Mouse (Mus musculus) neural tube, embryonic 10.5 days (tissue): ENCODE data around the gene Gm17657.
"Not testable (repeated sequence)": the region's sequence is repeated elsewhere in the genome, so short reads cannot be mapped to it uniquely, and the experiment has no call there.

Experiments
- DNase-seq: peaks from one replicate; pipeline ENCODE4 v3.0.0-alpha.2; 2017; ENCODE audit warnings: low spot score; ENCODE audit errors: extremely low spot score

Gm17657 gene

GRCm38 (mm10) chr17:29502005-29502668, 47.3 kb downstream of the Gm17657 start:
- no peak for DNase-seq

- no peak for DNase-seq
These were observed 48.5 kb downstream of the Gm17657 start for GRCm38 (mm10) chr17:29500802-29501469.

GRCm38 (mm10) chr17:29500243-29500740, 49.1 kb downstream of the Gm17657 start:
- no peak for DNase-seq

- DNase-seq: no peak
These were observed 49.9 kb downstream of the Gm17657 start for GRCm38 (mm10) chr17:29499511-29499910.

- not testable (repeated sequence) for DNase-seq
These were observed 50.5 kb downstream of the Gm17657 start for GRCm38 (mm10) chr17:29498952-29499351.

GRCm38 (mm10) chr17:29498028-29498427, 51.4 kb downstream of the Gm17657 start:
- DNase-seq: no peak

GRCm38 (mm10) chr17:29497481-29497880, 52.0 kb downstream of the Gm17657 start:
- not testable (repeated sequence) for DNase-seq

- no peak for DNase-seq
These were observed 52.4 kb downstream of the Gm17657 start for GRCm38 (mm10) chr17:29497071-29497354.

- DNase-seq: no peak
These were observed 53.0 kb downstream of the Gm17657 start for GRCm38 (mm10) chr17:29496211-29497070.

GRCm38 (mm10) chr17:29494732-29495076, 54.7 kb downstream of the Gm17657 start:
- DNase-seq: no peak

- no peak for DNase-seq
These were observed 55.2 kb downstream of the Gm17657 start for GRCm38 (mm10) chr17:29494062-29494731.

- no peak for DNase-seq
These were observed 55.9 kb downstream of the Gm17657 start for GRCm38 (mm10) chr17:29493461-29493980.

GRCm38 (mm10) chr17:29492269-29493191, 56.9 kb downstream of the Gm17657 start:
- peak; percentile 73 for DNase-seq

- peak; percentile 77 for DNase-seq
These were observed 57.7 kb downstream of the Gm17657 start for GRCm38 (mm10) chr17:29491591-29492268.

GRCm38 (mm10) chr17:29490713-29491581, 58.5 kb downstream of the Gm17657 start, which contains the start of gene Pim1:
TSS of gene Pim1 (plus strand) at chr17:29490753.
- no peak for DNase-seq

GRCm38 (mm10) chr17:29489971-29490712, 59.3 kb downstream of the Gm17657 start:
- DNase-seq: peak; percentile 100

GRCm38 (mm10) chr17:29488978-29489970, 60.2 kb downstream of the Gm17657 start:
- DNase-seq: no peak
